Mouse (Mus musculus) monocyte, adult 5-6 weeks (primary cell): ENCODE measurements around the gene Mphosph10. TPM values are rescaled to one million over a fixed set of nuclear protein-coding genes. Genes with fewer than 3 reads are reported as not detected.

Experiments
- ATAC-seq: fragments of 153-309, 156-312 bp; replicated peaks from 2 replicates; pipeline ENCODE4 v1.8.0; 2017; ENCODE audit warnings: mild to moderate bottlenecking; ENCODE audit not compliant: low TSS enrichment, insufficient number of reproducible peaks, severe bottlenecking, poor library complexity, low FRiP score
- total RNA-seq: library from RNA; stranded (forward); fragments of 200-1000, 200-491, 200-594 nt; gene quantifications from 3 replicates; pipeline ENCODE4 v1.2.3, GENCODE M21; 2017

Gene Mphosph10
- 34.2 to 71.2 TPM (median 57.5 TPM) in 3 replicates for total RNA-seq

DNA sequence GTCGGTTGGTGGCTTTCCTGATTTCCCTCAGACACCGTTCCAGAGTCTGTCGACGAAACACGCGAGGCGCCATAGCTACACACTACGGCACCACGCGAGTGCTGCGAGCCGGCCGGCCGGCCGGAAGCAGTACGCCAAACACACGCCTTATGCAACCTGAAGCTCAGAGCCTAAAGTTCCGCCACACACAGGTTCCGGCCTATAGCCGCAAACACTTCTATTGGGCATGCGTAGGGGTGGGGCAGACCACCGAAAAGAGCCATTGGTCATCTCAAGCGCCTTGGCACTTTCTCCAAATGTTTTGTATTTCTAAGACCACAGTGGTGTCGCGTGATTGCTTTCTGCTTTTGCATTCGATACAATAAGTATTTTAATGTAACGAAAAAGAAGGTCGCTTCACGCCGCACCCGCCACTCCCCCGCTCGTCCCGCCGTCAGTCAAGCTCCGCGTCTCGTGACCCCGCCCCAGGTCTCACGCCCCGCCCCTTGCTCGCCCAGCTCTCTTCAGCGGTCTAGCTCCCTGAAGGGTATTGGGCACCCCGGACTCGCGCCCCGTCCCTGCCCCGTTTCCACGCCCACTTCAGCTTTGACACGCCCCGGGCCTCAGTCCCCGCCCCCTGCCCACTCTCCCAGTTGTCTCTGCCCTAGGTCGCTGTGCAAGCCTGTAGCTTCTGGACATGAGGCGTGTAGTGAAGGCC lies at the start of gene Mphosph10, which contains the start of gene Mcee:
Mphosph10 (minus strand) TSS at position 147 of the 697 bp plus-strand sequence.
Mcee (plus strand) TSS at position 486 of the 697 bp plus-strand sequence.
- ATAC-seq: peak; percentile 94

DNA sequence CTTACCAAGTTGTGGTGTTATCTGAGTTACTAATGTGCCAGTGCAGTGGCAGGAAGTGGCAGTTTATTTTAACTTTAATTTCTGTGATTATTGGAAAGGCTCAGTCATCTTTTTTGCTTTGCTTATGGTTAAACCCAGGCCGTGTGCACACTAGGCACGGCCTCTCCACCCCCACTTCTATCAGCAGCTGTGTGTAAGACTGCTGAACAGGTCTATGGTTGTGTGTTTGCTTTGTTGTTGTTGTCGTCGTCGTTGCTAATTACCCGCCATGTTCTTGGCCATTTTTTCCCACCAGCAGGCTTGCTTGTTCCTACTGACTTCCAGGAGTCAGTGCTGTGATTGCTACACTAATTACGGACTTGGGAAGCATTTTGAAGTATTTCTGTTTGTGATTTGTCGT lies 48.5 kb upstream of the Mphosph10 start:
- no peak for ATAC-seq

DNA sequence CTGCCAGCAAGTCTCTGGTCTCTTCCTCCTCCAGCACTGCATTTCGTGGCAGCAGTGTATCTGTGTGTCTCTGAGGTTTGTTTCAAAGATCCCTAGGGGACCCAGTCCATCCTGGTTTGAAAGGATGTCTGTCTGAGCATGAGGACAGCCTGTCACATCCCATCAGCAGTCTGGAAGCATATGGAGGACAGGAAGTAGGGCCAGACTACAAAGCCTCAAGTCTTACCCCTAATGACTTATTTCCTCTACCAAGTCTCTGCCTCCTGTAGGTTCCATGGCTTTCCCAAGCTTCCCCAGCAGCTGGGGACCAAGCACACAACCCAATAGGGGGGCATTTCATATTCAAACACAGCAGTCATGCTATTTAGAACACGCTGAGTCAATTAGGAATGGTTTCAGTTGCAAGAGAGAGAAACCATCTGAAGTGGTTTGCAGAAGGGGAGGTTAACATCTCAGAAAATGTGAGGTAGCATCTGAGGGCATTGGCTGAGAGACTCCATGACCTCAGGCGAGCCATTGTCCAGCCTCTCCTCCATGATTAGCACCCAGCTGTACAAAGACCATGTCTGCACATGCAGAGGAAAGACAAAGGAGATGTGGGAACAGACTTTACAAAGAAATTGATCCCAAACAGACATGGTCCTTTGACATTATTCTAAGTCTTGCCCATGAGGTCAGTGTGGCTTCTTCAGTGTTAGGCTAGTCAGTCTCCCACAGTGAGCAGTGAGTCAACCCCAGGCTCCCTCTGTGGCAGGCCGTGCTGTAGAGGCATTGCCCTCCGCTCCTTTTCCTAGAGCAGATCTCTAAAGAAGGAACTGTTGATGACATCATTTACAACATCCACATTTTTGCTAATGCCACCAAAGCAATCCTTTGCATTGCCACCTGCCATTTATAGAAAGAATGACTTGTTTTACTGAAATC lies 47.8 kb upstream of the Mphosph10 start:
- ATAC-seq: no peak

DNA sequence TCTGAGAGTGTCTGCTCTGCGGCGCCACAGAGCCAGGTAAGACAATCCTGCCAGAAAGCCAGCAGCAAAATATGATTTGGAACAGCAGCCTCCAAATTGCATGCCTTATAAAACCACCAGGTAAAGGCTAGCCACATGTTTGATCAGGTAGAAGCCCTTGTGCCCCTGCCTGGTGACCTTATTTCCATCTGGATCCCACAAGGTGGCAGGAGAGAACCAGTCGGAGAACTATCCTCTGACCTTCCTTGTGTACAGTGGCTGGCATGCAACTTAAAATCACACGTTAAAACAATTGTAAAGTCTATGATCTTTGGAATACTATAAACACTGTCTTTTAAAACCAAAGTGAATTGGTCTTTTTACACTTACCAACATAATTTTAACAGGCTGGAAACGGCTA lies 32.8 kb upstream of the Mphosph10 start:
- ATAC-seq: no peak

DNA sequence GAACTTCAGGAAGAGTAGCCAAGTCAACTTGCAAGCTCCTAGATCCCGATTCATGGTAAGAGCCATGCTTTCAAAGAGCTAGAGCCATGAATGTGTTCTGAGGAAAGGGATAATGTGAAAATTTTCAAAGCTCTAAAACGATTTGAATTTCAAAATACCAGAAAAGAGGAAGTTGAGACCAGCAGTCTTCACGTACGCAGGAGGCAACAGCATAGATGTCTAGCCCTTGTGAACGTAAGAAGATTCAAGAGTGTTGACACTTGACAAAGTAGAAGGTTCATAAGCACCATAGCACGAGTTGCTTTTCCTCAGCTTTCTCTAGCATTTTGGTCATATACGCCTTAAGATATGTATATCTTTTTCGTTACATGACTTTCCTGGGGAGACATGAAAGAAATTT lies 11.9 kb upstream of the Mphosph10 start:
- ATAC-seq: no peak

DNA sequence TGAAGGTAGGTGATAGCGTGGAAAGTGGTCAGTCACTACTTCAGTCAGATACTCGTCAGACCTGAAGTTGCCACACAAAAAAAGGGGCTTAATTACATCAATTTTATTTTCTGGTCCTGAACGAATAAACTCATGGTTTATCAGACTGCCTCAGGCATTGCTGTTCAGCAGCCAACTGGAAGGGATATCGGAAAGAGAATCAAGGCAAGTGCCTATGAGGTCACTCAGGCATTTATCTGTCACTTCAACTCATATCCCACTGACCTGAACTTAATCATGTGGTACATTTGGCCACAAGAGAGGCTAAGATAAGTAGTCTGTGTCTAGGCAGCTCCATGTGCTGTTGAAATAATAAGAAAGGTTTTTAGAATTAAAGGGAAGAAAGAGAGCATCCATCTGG lies 10.4 kb upstream of the Mphosph10 start:
- ATAC-seq: no peak

DNA sequence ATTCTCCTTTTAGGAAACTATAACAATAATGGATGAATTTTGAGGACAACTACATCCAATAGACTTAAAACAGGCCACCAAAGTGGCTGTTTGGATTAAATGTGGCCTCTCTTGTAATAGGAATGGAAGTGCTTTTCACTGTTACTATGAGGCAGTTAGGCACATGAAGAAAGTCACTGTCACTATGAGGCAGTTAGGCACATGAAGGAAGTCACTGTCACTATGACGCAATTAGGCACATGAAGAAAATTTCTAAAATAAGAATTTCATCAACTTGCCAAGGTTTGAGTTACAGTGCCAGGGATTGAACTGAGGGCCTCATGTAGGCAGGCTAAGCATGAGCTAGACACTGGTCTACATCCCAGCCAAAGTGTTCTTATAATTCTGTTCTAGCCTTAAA lies 8.7 kb upstream of the Mphosph10 start:
- no peak for ATAC-seq

DNA sequence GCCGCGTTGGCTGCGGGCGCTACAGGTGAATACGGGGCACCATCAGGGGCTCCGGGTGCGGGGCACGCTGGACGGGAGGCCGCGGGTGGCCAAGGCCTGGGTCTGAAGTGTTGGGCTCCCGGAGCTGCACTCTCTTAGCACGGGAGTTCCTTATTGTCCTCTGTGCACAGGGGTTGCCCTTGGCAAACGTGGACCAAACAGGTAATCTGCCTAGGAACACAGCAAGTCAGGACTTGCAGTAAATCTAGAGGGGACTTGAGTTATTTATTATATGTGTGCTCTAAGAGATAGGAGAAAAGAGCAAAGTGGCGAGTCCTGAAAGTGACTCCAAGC lies 717 bp upstream of the Mphosph10 start:
- no peak for ATAC-seq

DNA sequence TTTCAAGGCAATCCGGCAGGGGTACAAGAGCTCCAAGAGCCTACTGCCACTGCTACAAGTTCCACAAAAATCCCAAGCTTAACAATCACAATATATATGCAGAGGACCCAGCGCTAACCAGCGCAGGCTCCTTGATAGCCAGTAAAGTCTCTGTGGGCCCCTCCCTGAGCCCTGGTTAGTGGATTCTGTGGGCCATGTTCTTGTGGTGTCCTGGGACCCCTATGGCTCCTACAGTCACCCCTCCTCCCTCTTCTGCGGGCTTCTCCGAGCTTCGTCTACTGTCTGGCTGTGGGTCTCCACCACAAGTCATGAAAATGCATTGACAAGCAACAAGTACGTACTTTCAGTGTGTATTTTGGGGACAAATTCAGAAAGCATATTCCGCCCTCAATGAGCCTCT lies 589 bp downstream of the Mphosph10 start:
- ATAC-seq: no peak

DNA sequence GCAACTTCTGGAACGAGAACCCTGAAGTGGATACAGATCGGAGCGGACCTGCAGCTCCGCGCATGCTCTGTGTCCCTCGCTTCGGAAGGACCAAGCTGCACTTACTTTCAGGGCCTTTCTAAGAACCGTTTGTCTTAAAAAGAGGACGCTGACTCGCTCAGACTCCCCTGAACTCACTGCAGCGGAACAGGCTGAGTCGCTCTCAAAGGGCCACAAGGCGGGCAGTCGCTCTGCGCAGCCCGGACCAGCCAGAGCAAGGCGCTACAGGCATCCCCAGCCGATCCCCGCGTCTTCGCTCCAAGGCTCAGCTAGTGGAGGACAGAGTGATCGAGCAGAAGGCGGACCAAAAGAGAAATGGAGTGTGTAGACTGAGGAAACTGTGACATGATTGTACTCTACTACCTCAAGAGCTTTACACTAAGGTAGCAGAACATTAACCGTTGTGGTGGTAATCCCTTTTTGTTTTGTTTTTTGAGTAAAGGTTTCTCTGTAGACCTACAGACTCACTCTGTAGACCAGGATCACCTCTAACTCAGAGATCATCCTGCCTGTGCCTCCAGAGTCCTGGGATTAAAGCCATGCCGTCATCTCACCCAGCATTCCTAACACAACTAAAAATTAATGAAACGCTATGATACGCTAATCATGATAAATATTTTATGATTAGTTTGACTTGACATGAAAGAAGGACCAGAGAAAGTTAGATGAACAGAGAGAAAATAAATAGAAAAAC lies 18.1 kb downstream of the Mphosph10 start, which contains the start of gene Fan1:
Fan1 (minus strand) TSS at position 266 of the 733 bp plus-strand sequence.
- ATAC-seq: peak; percentile 98

DNA sequence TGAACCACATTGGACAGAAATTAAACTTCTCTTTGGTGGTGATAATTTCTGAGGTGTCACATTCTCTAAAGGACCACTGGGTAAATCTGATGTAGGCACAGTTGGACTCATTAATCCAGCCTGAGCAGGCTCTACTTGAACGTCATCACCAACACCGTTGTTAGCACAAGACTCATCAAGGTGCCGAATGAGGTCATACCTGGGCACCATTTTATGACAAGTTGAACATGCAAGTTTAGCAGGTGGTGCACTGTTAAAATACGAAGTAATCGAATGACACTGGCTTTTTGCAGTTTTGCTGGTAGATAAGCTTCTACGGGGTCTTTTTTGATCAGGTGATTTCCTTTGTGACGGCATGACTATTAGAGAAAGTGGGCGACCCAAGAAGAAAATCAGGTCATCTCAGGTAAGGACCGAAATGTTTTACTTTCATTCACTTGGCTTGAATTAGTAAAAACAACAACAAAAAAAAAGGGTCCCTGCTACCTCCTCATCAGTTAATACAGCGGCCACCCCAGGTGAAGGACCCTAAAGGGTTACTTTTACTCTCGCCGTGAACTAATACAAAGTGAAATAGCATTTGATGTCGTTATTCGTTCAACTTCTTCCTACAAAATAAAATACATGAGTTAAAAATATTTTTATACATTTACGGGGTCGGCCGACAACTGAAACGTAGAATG lies 18.8 kb downstream of the Mphosph10 start:
- no peak for ATAC-seq

DNA sequence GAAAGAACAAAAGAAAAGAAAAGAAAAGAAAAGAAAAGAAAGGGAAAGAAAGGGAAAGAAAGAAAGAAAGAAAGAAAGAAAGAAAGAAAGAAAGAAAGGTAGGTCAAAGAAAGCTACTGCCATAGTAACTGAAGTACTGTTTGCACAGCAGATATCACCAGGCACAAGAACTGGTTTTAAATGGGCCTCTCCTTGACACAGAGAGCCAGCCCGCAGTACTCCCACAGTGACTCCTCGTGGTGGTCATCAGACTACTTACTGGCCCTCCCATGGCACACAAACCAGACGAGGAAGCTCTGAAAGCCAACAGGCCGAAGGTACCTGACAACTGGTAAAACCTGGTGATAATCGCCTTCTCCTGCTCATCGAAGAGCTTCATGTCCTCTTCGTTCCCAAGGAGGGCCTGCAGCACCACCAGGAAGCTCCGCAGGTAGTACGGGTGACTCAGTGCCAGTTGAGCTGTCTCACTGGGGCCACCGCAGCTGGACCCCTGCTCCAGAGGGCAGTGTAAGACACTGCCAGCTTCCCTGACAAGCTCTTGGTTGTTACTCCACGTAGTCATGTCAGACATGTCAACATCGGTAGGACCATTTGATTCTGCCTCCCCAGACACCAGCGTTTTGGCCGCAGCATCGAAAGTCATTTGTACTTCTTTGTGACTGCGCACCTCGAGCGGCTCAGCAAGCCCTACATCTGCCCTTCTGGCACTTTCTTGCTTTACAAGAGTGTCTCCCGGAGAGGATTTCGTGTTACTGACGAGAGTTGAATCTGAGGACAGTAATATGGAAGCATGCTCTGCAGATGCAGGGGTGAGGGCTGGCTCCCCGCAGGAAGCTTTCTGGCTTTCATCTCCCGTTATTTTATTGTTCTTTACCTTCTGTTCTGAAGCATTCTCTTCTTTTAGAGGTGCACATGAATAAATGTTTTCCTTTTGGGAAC lies 19.9 kb downstream of the Mphosph10 start:
- no peak for ATAC-seq

DNA sequence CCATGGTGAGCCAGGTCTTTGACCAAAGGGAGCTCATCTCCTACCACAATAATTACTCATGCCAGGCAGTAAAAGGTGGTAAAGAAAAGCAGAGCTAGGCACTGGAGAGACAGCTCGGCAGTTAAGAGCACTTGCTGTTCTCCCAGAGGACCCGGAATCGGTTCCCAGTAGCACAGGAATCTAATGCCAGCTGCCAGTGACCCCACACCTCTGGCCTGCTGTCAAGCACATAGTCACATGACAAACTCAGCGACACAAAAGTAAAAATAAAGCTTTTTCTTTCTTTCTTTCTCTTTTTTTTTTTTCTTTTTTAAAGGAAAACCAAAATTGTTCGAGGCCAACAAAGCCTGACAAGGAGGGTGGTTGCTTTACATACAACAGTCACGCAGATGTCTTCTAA lies 22.2 kb downstream of the Mphosph10 start:
- no peak for ATAC-seq

DNA sequence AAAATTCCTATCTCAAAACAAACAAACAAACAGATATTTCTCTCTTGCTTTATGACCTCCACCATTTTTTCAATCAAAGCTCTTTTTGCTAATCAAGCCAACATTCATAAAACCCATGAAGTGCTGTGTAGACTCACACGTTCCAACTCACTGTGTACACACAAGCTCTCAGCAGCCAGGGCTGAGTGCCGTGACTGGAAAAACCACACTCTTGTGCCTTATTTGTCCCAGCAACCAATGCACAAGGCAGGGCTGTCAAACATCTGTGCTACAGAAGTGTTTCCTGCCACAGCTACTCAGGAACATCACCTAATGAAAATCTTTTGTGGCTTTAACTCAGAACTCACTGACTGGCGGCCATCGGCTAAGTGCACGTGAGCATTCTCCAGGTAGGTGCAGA lies 26.2 kb downstream of the Mphosph10 start:
- ATAC-seq: no peak

DNA sequence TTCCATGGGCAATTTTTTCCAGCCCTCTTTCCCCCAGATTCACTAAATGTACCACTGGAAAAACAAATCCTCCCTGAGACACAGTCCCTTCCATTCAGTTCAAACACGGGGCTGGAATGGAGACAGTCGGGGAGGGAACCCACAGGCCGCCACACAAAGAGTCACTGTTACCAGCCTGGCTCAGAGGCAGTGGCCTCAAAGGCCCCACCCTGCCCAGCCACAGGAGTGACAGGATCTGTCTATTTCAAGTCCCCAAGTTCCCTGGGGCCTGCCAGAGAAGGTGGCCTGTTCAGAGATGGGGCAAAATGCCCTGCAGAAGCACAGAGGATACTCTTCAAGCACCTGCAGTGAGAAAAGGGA lies 31.5 kb downstream of the Mphosph10 start:
- no peak for ATAC-seq

DNA sequence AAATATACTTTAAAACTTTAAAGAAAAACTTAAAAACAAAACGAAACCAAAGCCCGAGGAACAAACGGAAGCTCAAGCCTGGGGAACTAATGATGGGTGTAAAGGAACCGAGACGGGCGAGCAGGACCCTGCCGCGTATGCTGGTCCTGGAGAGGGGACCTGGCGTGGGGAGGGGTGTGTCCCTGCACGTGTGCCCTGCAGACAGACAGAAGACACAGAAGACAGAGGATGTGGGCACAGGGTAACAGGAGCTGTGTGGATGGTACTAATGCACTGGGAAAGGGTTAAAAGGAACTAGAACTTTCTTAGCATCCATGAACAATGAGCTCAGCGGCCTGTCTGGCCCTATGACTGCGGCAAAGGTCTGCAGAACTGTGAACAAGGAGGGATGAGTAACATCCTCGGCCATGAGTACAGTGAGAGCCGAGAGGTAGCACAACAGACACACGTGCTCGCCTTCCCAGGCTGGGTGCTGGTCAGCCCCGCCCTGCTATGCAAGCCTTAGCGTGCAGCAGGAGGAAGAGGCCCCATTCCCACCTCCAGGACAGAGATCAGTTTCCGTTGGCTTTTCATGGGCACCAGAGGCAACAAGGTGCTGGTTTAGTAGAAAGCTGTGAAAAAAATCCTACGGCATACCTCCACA lies 32.0 kb downstream of the Mphosph10 start:
- no peak for ATAC-seq

DNA sequence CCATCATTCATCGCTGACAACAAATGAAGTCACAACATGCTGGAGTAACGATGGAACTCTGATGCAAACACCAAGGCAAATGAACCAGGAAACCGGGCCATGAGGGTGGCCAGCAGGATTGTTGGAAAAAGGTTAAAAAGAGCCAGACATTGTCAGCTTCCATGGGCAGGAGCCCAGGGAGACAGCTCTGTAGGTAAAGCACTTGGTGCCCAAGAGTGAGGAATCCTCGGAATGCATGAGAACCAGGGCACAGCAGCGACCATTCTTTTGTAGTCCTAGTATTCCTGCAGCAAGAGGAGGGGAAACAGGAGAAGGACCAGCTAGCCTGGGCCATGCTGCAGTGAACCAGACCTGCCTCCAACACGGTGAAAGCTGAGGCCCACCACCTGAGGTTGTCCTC lies 33.4 kb downstream of the Mphosph10 start:
- no peak for ATAC-seq
